Mouse (Mus musculus) limb, embryonic 10.5 days (tissue): ENCODE data around the gene Susd6. TPM values are rescaled to one million over a fixed set of nuclear protein-coding genes. Genes with fewer than 3 reads are reported as not detected.
"Not testable (repeated sequence)": the region's sequence is repeated elsewhere in the genome, so short reads cannot be mapped to it uniquely, and the experiment has no call there.

Source experiments
- DNase-seq: peaks from one replicate; pipeline ENCODE4 v3.0.0-alpha.2; 2017; ENCODE audit warnings: low spot score
- H3K27ac ChIP-seq: fragments of 300-500 bp; sonication (generic); 2 replicates; pipeline ENCODE4 v1.5.1; 2016; ENCODE audit warnings: mild to moderate bottlenecking
- H3K27me3 ChIP-seq: fragments of 300-500 bp; sonication (generic); 2 replicates; pipeline ENCODE4 v1.6.1; 2016; ENCODE audit warnings: low read depth, mild to moderate bottlenecking; ENCODE audit not compliant: poor library complexity, severe bottlenecking
- H3K36me3 ChIP-seq: fragments of 300-500 bp; sonication (generic); 2 replicates; pipeline ENCODE4 v1.6.1; 2016; ENCODE audit warnings: mild to moderate bottlenecking, moderate library complexity
- H3K4me1 ChIP-seq: fragments of 300-500 bp; sonication (generic); 2 replicates; pipeline ENCODE4 v1.6.1; 2016
- H3K4me3 ChIP-seq: fragments of 300-500 bp; sonication (generic); 2 replicates; pipeline ENCODE4 v1.5.1; 2016; ENCODE audit warnings: mild to moderate bottlenecking, moderate library complexity
- H3K9me3 ChIP-seq: fragments of 300-500 bp; sonication (generic); replicated peaks from 2 replicates; pipeline ENCODE4 v1.6.1; 2016; ENCODE audit warnings: mild to moderate bottlenecking
- WGBS: fragments of 180-500 bp; shearing (Covaris S2); methylation state at CpG from one replicate; pipeline ENCODE4 v1.1.7; 2016; 5-methylcytosine and 5-hydroxymethylcytosine counted together
- polyA plus RNA-seq: library from polyadenylated mRNA; unstranded; fragments of >200 nt; fragmentation: Nextera tagmentation; extraction: Ambion mirVana; gene quantifications from 2 replicates; pipeline ENCODE4 v1.2.1, GENCODE M21; 2016

Gene Susd6
- polyA plus RNA-seq, 1 experiment from 2014 or later, result 12.0 TPM

- WGBS, result 86% methylated on average over 4 of the region's 4 CpGs
- not testable (repeated sequence) for DNase-seq, H3K27ac ChIP-seq, H3K27me3 ChIP-seq, H3K36me3 ChIP-seq, H3K9me3 ChIP-seq, H3K4me3 ChIP-seq
- peaks cover 16% of the 10 kb centered on the region for H3K4me1 ChIP-seq
Measured at GRCm38 (mm10) chr12:80789276-80789675, 1.0 kb upstream of the Susd6 start.

DNA sequence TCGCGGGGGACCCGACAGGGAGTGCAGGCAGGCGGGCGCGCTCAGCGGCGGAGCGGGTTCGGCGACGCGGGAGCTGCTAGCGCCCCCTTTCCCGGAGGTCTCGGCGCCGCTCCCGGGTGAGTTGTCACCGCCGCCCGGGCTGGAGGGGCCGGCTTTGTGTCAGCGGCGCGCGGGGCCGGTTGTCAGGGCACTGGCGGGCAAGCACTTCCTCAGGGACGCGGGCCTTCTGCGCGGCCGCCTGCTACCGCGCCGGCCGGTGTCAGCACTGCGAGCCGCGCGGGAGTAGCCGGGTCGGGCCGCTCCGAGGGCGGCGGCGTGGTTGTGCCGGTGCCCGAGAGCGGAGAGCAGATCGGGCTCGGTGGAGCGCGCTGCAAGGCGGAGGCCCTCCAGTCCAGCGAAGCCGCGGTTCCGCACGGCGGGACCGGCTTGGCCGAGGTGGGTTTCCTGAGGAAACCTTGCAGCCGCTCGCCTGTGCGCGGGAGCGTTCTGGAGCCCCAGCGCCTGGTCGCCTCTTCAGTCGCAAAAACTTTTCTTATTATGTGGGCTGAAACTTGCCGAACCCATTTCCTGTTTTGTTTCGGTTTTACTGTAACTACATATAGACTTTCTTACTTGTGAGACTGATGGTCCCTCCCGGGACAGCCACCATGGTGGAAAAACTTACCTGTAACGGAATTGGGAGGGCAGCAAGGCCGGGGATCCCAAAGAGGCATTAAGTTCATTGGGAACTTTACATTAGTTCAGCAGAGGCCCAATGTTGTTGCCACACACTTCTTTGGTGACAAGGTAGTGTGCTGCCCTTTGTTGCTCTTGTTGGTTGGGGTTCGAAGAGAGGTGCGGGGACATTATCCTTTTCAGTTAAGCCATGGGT is 625 bp downstream of the Susd6 start:
- Histone ChIP-seq H3K27ac (peak overlapping the region; percentile 91), H3K4me3 (peak overlapping the region; percentile 96), H3K9me3 (no peaks in the 10 kb centered on the region), H3K27me3 (peaks cover 5% of the 10 kb centered on the region; the same call in 1 of the 2 replicates), H3K4me1 (peaks cover 16% of the 10 kb centered on the region), H3K36me3 (0 out of 2 replicates have a peak, but pooled peaks cover 8% of the 10 kb centered on the region)
- WGBS, result 1% methylated on average over 75 of the region's 80 CpGs
- no peak for DNase-seq

GRCm38 (mm10) chr12:80791571-80792444 is 1.5 kb downstream of the Susd6 start:
- peaks cover 5% of the 10 kb centered on the region; the same call in 1 of the 2 replicates for H3K27me3 ChIP-seq
- H3K36me3 ChIP-seq, result 0 out of 2 replicates have a peak, but pooled peaks cover 8% of the 10 kb centered on the region
- H3K4me1 ChIP-seq, result peaks cover 16% of the 10 kb centered on the region
- peak overlapping the region; percentile 96 for H3K4me3 ChIP-seq
- 50% methylated on average over 6 of the region's 6 CpGs for WGBS
- H3K27ac ChIP-seq, result peak overlapping the region; percentile 91; the same call in 1 of the 2 replicates
- H3K9me3 ChIP-seq, result no peaks in the 10 kb centered on the region
- peak; percentile 33 for DNase-seq

DNA sequence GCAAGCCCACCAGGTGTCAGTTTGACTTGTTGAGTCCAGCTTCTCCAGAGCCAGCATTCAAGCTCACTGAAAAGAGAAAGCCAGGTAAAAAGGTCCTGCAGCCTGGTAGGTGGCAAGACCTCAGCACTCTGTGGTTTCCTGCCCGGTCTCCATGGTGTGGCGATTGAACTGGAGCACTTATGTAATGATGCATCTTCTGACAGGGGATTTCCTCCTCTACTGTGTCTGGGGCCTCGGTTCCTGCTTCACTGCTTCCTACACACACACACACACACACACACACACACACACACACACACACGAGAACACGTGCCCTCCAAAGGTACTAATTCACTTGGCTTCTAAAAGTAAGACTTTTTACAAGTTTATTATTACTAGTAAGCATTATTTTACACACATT is 2.6 kb downstream of the Susd6 start:
- Histone ChIP-seq H3K27ac (no peak overlapping the region), H3K4me3 (no peak overlapping the region)
- WGBS, result 90% methylated on average over 5 of the region's 5 CpGs

DNA sequence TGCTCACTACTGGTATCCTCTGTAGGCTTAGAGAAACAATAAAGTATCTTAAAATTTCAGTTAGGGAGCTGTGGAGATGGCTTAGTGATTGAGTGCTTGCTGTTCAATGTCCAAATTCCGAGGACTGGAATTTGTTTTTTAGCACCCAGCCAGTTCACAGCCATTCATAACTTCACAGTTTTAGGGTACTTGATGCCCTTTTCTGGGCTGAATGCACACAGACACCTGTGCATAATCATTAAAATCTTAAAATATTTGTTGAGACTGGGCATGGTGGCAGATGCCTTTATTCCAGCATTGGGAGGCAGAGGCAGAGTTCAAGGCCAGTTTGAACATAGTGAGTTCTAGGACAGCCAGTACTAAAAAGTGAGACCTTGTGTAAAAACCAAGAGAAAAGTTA is 3.2 kb downstream of the Susd6 start:
- Histone ChIP-seq H3K4me1 (peaks cover 16% of the 10 kb centered on the region), H3K27me3 (no peaks in the 10 kb centered on the region; the same call in 1 of the 2 replicates), H3K27ac (no peak overlapping the region), H3K4me3 (no peak overlapping the region), H3K36me3 (0 out of 2 replicates have a peak, but pooled peaks cover 8% of the 10 kb centered on the region), H3K9me3 (no peaks in the 10 kb centered on the region)
- no peak for DNase-seq
- 88% methylated on average over 1 of the region's 1 CpGs for WGBS

More for the DNA sequence above, 2.6 kb downstream of the Susd6 start:
- Histone ChIP-seq H3K9me3 (no peaks in the 10 kb centered on the region), H3K4me1 (peaks cover 16% of the 10 kb centered on the region), H3K36me3 (0 out of 2 replicates have a peak, but pooled peaks cover 8% of the 10 kb centered on the region), H3K27me3 (peaks cover 5% of the 10 kb centered on the region; the same call in 1 of the 2 replicates)
- DNase-seq, result no peak

DNA sequence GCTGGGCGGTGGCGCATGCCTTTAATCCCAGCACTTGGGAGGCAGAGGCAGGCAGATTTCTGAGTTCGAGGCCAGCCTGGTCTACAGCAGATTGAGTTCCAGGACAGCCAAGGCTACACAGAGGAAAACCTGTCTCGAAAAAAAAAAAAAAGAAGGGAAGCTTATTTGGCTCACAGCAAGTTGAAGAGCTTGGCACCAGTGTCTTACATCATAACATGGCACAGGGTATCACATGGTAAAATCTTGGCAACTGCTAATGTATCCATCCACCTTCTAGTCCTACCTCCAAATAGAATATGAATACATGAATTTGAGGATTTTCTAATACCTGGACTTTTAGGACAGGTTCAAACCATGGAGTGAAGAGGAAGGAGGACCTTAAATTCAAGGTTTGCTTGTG is 4.2 kb downstream of the Susd6 start:
- no peak overlapping the region for H3K4me3 ChIP-seq
- H3K27me3 ChIP-seq, result no peaks in the 10 kb centered on the region
- H3K9me3 ChIP-seq, result no peaks in the 10 kb centered on the region
- 0 out of 2 replicates have a peak, but pooled peaks cover 8% of the 10 kb centered on the region for H3K36me3 ChIP-seq
- H3K27ac ChIP-seq, result no peak overlapping the region
- DNase-seq, result no peak
- 90% methylated on average over 4 of the region's 4 CpGs for WGBS
- peaks cover 16% of the 10 kb centered on the region for H3K4me1 ChIP-seq

- 0 out of 2 replicates have a peak, but pooled peaks cover 8% of the 10 kb centered on the region for H3K36me3 ChIP-seq
- DNase-seq, result no peak
- peaks cover 11% of the 10 kb centered on the region; the same call in 1 of the 2 replicates for H3K4me1 ChIP-seq
- H3K4me3 ChIP-seq, result no peak overlapping the region
- no peaks in the 10 kb centered on the region for H3K9me3 ChIP-seq
- H3K27ac ChIP-seq, result no peak overlapping the region
- 72% methylated on average over 2 of the region's 2 CpGs for WGBS
- H3K27me3 ChIP-seq, result no peaks in the 10 kb centered on the region
Measured at GRCm38 (mm10) chr12:80794935-80795785, 4.8 kb downstream of the Susd6 start.

DNA sequence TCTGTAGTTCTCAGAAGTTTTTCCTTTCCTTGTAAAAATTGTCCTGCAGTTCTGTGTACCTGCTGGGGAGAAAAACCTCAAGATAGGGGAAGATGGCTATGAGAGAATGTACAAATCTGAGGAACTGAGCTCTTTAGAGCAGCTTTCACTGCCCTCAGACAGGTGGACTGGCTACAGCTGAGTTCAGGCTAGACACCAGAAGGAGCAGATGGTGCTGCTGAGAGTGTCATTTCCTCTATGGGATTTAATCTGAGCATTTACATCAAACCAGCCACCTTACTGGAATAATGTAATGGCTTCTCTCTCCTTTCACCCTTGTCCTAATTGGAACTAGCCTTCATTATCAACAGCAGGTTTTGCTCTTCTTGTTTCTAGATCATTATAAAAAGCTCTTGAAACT is 8.0 kb downstream of the Susd6 start:
- Histone ChIP-seq H3K9me3 (no peaks in the 10 kb centered on the region), H3K4me3 (no peak overlapping the region), H3K27ac (no peak overlapping the region), H3K36me3 (0 out of 2 replicates have a peak, but pooled peaks cover 8% of the 10 kb centered on the region), H3K4me1 (no peaks in the 10 kb centered on the region), H3K27me3 (no peaks in the 10 kb centered on the region)
- DNase-seq, result no peak

DNA sequence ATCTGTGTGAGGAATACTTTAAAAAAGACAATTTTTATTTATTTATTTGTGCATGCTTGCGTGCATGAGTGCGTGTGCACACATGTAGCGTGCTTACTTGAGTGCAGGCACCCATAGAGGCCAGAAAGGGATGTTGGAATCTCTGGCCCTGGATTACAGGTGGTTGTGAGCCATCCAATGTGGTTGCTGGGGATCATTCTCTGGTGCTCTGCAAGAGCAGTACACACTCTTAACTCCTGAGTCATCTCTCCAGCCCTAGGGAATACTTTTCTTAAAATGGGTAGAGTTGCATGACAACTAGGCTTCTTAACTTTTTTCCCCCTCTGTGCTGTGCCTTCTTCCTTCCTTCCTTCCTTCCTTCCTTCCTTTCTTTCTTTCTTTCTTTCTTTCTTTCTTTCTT is 9.8 kb downstream of the Susd6 start:
- Histone ChIP-seq H3K9me3 (no peaks in the 10 kb centered on the region), H3K27me3 (no peaks in the 10 kb centered on the region), H3K4me1 (no peaks in the 10 kb centered on the region), H3K36me3 (no peaks in the 10 kb centered on the region), H3K27ac (no peak overlapping the region), H3K4me3 (no peak overlapping the region)
- WGBS, result over 99% methylated on average over 3 of the region's 3 CpGs
- no peak for DNase-seq

GRCm38 (mm10) chr12:80801443-80801842 is 11.1 kb downstream of the Susd6 start:
- WGBS, result 94% methylated on average over 1 of the region's 1 CpGs
- H3K9me3 ChIP-seq, result no peaks in the 10 kb centered on the region
- H3K27ac ChIP-seq, result no peak overlapping the region
- no peaks in the 10 kb centered on the region for H3K4me1 ChIP-seq
- H3K27me3 ChIP-seq, result no peaks in the 10 kb centered on the region
- no peak for DNase-seq
- H3K4me3 ChIP-seq, result no peak overlapping the region
- no peaks in the 10 kb centered on the region for H3K36me3 ChIP-seq

GRCm38 (mm10) chr12:80803924-80804323 is 13.6 kb downstream of the Susd6 start:
- DNase-seq, result no peak
- H3K36me3 ChIP-seq, result no peaks in the 10 kb centered on the region
- H3K9me3 ChIP-seq, result no peaks in the 10 kb centered on the region
- no peaks in the 10 kb centered on the region for H3K27me3 ChIP-seq
- H3K4me3 ChIP-seq, result no peak overlapping the region
- peaks cover 13% of the 10 kb centered on the region for H3K4me1 ChIP-seq
- H3K27ac ChIP-seq, result no peak overlapping the region
- 77% methylated on average over 3 of the region's 3 CpGs for WGBS

DNA sequence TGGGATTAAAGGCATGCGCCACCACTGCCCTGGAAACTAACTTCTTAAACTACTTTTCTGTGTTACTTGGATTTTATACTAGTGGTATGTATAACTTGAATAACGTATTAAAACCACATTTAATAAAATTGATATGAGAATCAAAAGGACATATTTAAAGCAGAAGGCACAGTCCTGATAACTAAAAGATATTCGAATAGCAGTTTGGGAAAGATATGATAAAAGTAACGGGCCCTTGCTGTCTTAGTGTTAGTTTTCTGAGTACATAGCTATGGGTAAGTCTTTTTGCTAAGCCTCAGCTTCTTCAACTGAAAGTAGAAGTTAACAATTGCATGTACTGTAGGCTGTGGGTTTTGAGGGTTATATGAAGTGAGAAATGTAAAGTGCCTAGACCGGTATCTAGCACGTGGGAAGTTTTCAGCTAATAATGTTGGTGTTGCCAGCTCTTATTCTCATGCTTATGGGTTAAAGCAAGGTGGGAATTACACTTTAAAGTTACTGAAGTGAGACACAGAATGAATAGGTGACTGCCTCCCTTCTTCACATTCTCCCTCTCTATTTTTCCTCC is 14.6 kb downstream of the Susd6 start:
- no peaks in the 10 kb centered on the region for H3K9me3 ChIP-seq
- H3K27ac ChIP-seq, result no peak overlapping the region
- no peak overlapping the region for H3K4me3 ChIP-seq
- no peaks in the 10 kb centered on the region for H3K36me3 ChIP-seq
- DNase-seq, result no peak
- 89% methylated on average over 6 of the region's 6 CpGs for WGBS
- H3K27me3 ChIP-seq, result no peaks in the 10 kb centered on the region
- peaks cover 20% of the 10 kb centered on the region for H3K4me1 ChIP-seq
